Mouse (Mus musculus) c-Kit-negative CD71-positive TER-119-positive erythroid progenitor cells, embryonic 14.5 days (primary cell): ENCODE data around the gene Erbb4.

Experiments
- DNase-seq: peaks from one replicate; pipeline ENCODE4 v3.0.0-alpha.2; 2013; ENCODE audit warnings: low read depth, low spot score

Erbb4 gene

GRCm38 (mm10) chr1:68106543-68106860, 1001.4 kb downstream of the Erbb4 start:
- DNase-seq, result no peak

GRCm38 (mm10) chr1:68105834-68106542, 1001.9 kb downstream of the Erbb4 start:
- DNase-seq, result no peak

- no peak for DNase-seq
Measured at GRCm38 (mm10) chr1:68089623-68090022, 1018.2 kb downstream of the Erbb4 start.

GRCm38 (mm10) chr1:68056494-68056893, 1051.4 kb downstream of the Erbb4 start:
- DNase-seq, result no peak

- no peak for DNase-seq
Measured at GRCm38 (mm10) chr1:68054715-68055114, 1053.1 kb downstream of the Erbb4 start.

- DNase-seq, result no peak
Measured at GRCm38 (mm10) chr1:68049856-68050255, 1058.0 kb downstream of the Erbb4 start.

- no peak for DNase-seq
Measured at GRCm38 (mm10) chr1:68047139-68047538, 1060.7 kb downstream of the Erbb4 start.

- DNase-seq, result no peak
Measured at GRCm38 (mm10) chr1:68046551-68046970, 1061.3 kb downstream of the Erbb4 start.

GRCm38 (mm10) chr1:68024086-68024940, 1083.5 kb downstream of the Erbb4 start:
- no peak for DNase-seq

- no peak for DNase-seq
Measured at GRCm38 (mm10) chr1:68020020-68020419, 1087.8 kb downstream of the Erbb4 start.

- DNase-seq, result no peak
Measured at GRCm38 (mm10) chr1:68019618-68020017, 1088.2 kb downstream of the Erbb4 start.
